Mouse (Mus musculus): ENCODE results near the gene Fam219b.

The Fam219b gene

GRCm38 (mm10) chr9:57524439-57524838 lies 12.9 kb upstream of the Fam219b start:
- DNase-seq (ENCODE audit: low spot score in 2 of 2): no peak

- no peak for DNase-seq (ENCODE audit: low spot score in 2 of 2)
Observed at GRCm38 (mm10) chr9:57525516-57525915, 11.8 kb upstream of the Fam219b start.

GRCm38 (mm10) chr9:57526435-57526834 lies 10.9 kb upstream of the Fam219b start:
- DNase-seq (ENCODE audit: low spot score in 2 of 2): no peak

DNA sequence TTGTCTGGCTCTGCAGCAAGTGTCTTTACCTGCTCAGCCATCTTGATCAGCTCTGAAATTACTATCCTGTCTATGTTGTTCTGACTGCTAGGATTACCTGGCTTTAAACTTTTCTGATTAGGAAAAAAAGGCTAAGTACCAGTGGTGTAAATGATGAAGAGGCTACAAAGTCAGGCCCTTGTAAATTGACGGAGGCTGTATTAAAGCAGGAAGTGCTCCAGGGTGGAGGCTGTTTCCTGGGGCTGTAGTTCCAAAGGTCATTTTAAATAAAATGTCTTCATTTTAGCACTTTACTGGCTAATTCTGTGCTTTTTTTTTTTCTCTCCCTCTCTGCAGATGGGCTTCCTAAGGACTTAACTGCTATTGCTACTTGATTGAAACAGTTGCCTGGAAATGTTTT lies 5.4 kb upstream of the Fam219b start:
- no peak for DNase-seq (ENCODE audit: low spot score in 2 of 2)

DNA sequence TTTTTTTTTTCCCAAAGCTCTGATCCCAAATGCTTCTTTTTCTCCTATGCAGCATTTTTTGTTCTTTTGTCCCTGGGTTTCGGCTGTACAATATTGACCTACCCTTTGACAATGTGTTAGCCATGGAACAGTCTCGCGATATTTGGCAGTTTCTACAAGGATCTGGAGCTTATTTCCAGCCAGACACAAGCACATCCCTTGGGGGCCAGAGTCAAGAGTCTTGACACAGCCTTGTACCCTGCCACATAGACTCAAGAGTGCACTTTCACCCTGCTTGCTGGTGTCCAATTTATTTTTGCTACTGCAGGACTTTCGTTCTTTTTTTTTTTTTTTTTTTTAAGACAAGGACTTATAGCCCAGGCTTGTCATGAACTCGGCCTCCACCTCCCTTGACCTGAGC lies 966 bp upstream of the Fam219b start:
- no peak for DNase-seq (ENCODE audit: low spot score in 2 of 2)

DNA sequence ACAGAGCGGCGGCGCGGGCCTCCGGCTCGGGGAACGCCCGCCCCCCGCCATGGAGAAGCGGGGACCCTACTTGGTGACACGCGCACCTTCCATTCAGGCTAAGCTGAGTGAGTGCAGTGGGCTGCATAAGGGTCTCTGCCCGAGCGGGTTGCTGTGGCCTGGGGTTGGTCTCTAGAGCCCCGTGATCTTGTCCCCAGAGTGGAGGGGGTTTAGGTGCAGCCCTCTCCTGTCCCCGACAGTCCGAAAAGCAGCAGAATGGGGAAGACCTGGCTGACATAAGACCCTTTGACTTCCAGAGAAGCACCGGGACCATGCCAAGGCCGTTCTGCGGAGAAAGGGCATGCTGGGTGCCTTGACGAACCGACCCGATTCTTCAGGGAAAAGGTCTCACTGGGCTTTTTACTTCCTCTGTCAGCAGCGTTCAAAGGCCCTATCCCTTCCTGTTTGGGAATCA lies 427 bp downstream of the Fam219b start:
- peak in 1 of 2 experiments; percentile 42 for DNase-seq (ENCODE audit: low spot score in 2 of 2)

DNA sequence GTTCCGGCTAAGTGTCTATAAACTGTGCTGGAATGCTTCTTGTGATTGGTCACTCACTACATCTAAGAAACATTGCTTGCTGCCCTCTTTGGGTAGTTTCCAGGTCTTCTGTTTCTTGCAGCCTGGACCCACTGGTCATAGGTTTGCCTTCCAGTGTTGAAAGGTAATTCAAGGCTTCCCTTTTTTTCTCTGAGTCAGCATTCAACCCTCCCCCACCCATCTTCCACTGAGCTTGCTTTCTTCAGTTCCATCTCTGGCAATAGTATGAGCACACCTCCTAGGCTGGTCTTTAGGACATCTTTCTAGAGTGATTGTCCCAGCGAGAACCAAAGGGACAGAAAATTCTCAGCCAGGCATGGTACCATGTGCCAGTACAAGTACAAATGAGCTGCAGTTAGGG lies 2.2 kb downstream of the Fam219b start:
- DNase-seq (ENCODE audit: low spot score in 2 of 2): no peak

GRCm38 (mm10) chr9:57541312-57541711 lies 4.0 kb downstream of the Fam219b start:
- peak in 1 of 2 experiments; percentile 63 for DNase-seq (ENCODE audit: low spot score in 2 of 2)

- DNase-seq (ENCODE audit: low spot score in 2 of 2): no peak
Observed at GRCm38 (mm10) chr9:57543951-57544350, 6.6 kb downstream of the Fam219b start.

DNA sequence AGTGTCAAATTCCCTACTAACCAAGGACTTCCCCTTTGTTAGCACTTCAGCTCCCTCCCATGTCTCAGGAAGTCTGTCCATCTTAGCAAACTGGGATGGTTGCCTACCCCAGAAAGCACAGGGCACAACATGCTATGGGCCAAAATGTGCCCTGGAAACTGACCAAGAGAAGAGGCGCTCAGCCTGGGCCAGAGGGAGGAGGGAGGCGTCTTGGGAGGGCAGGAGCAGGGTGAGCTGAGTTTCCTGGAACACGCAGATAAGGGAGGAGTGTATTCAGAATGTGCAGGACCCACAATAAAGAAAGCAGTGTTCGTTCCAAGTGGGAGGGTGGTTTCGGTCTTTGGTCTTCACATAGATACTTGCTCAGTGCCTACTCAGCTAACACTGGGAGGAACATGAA lies 10.0 kb downstream of the Fam219b start:
- DNase-seq (ENCODE audit: low spot score in 2 of 2): no peak

DNA sequence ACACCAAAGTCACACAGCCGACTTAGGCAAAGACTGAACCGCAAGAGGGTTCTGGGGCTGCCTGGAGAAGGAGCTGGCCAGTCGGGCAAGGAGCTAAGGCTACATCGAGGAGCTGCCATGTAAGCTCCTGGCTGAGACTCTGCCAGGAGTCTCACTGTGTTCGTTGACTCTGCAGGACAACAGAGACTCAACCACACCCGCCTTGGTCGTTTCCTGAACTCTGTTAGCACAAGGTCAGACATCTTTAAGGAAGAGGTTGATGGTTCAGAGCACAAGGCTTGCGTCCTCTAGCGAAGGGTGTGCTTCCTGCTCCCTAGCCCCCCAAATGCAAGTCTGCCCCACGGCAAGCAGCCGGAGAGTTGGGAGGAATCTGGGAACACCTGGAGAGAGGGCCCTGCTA lies 10.5 kb downstream of the Fam219b start:
- no peak for DNase-seq (ENCODE audit: low spot score in 2 of 2)

DNA sequence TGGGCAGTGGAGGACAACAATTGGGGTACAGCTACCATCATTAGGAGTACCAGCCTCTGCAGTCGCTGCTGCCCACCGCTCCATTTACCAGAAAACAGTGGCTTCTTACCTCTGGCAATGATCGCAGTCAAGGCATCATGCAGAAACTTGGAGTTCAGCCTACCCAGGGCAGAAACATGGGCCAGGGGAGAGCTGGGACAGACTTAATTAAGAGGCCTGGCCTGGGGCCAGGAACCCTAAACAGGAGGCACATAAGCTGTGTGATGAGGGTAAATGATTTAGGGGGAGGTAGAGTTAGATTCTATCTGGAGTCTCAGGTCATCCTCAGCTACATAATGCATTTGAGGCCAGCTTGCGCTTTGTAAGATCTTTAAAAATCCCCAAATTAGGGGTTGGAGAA lies 11.9 kb downstream of the Fam219b start:
- DNase-seq (ENCODE audit: low spot score in 2 of 2): no peak

DNA sequence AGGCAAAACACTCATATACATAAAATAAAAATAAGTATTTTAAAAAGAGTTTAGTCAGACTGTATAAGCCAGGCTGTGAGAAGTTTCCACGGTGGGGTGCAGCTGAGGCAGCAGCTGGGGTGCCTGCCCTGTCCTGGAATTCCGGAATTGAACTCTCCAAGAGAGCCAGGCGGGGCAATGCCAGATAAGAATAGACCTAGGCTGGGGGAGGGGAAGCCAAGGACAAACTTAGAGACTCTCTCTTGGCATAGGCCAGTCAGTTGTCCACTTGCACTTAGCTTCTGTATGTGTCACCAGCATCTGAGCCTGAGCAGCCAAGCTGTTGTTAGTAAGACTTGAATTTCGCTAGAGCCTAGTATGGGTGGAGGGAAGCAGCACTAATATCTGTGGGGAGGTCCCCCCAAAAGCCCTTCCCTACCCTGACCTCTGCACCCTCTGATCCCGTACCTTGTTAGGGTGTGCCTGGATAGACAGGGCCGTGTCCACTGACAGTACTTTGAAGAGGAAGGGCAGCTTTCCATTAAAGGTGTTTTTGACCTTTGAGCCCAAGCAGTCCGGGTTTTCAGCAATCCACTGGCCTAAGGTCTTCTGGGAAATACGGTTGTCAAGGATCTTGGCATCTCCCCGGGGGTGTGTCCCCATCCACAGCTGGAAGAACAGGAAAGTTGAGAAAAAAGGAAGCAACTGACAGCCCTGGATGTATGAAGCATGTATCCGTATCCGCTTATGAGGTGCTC lies 13.0 kb downstream of the Fam219b start:
- no peak for DNase-seq (ENCODE audit: low spot score in 2 of 2)

- peak; percentile 75 to 83 for DNase-seq (ENCODE audit: low spot score in 2 of 2)
Observed at GRCm38 (mm10) chr9:57552139-57552887, 15.0 kb downstream of the Fam219b start, which contains the start of gene Mpi. Gene Mpi (minus strand): TSS chr9:57552763.

GRCm38 (mm10) chr9:57553119-57553518 lies 15.8 kb downstream of the Fam219b start:
- DNase-seq (ENCODE audit: low spot score in 2 of 2): no peak

- no peak for DNase-seq (ENCODE audit: low spot score in 2 of 2)
Observed at GRCm38 (mm10) chr9:57554753-57555152, 17.4 kb downstream of the Fam219b start.

DNA sequence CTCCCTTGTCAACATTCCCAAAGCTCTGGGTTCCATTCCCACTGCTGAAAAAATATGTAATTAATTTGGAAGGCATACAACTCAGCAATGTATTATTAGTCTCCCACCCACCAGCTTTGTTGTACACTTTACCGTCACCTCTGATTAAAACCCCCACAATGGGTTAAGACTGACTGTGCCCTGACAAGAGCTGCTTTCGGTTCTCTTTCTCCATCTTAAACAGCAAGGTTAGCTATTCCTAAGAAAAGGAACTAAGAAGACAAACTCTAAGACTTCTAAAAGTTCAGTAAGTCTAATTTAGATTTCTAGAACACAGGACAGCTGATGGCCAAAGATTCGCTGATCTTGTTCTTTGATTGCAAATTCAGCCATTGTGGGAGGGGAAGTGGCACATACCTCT lies 19.9 kb downstream of the Fam219b start:
- DNase-seq (ENCODE audit: low spot score in 2 of 2): no peak

- DNase-seq (ENCODE audit: low spot score in 2 of 2): no peak
Observed at GRCm38 (mm10) chr9:57558625-57559024, 21.3 kb downstream of the Fam219b start.

- DNase-seq (ENCODE audit: low spot score in 2 of 2): no peak
Observed at GRCm38 (mm10) chr9:57559568-57559967, 22.2 kb downstream of the Fam219b start.

DNA sequence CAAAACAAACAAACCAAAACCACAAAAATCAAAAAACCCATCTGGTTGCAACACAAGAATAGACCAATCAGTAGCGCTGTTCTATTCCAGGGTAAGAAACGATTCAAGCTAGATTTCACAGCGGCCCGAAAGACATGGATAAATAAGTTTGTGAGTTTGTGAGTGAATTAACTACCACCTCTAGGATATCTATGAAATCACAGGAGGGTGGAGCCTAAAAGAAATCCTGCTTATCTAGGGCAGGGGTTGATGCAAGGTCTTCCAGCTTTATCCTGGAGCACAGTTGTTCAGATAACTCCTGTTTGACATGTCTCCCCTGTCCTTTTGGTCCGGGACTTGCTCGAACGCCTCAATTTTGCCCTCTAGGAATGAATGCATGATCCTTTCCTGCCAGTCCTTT lies 22.9 kb downstream of the Fam219b start:
- no peak for DNase-seq (ENCODE audit: low spot score in 2 of 2)

DNA sequence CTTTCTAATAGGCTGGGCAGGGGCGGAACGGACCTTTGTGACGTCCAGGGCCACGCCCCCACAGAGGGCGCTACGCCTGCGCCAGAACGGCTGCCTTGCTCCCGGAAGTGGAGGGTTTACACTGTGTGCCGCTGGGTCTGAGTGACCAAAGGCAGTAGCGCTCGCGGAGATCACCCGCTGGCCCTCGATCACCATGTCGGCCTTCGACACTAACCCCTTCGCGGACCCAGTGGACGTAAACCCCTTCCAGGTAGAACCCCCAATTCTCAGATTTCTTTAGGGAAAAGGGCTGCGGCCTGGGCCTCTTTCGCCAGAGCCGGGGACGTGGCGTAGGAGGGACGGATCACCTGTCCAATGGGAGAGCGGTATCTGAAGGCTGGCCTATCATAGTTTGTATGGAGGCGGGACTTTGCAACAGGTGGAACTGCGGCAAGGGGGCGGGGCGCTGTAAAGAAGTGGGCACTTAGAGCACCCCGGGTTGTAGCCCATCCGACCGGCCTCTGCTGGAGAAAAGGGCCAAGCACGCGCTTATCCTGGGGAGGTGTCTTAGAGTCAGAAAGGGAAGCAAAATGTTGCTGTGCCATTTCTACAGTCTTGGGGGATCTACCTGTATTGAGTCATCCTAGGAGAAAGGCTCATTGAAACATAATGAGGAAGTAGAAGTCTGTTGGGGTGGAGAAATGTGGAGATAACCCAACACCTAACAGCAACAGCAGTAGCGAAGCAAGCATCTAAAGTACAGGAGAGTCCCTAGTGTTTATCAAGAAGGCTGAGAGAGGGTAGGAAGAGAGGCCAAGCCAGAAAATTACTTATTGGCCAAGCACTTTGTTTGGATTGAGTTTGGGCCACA lies 23.8 kb downstream of the Fam219b start, which contains the start of gene Scamp2:
Gene Scamp2, plus strand, starts transcription at position 83 of the 850 bp plus-strand sequence.
- DNase-seq (ENCODE audit: low spot score in 2 of 2): peak; percentile 94 to 97

DNA sequence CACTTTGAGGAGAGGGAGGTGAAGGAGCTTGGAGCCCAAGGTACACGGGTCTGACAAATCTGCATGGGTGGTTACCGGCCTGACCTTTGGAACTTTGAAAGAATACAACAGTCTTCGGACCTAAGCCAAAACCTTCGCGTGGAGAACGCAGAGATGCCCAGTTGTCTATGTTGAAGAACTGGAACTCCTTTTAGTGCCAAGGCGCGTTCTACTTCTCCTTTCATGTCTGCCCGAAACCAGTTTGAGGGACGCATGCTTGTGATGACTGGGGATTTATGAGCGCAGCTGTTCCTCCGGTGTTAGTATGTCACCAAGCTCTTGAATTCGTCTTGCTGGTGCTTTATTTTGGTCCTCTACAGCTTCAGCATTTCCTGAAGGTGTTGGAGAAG lies 24.4 kb downstream of the Fam219b start:
- no peak for DNase-seq (ENCODE audit: low spot score in 2 of 2)
